Mouse (Mus musculus): ENCODE measurements around the gene Gm21854. TPM values are rescaled to one million over a fixed set of nuclear protein-coding genes. Genes with fewer than 3 reads are reported as not detected.
"Not testable (repeated sequence)": the region's sequence is repeated elsewhere in the genome, so short reads cannot be mapped to it uniquely, and the experiment has no call there.

The Gm21854 gene
- not detected in 2 replicates for polyA plus RNA-seq (2015; fragmentation: Nextera tagmentation; extraction: Ambion mirVana)

DNA sequence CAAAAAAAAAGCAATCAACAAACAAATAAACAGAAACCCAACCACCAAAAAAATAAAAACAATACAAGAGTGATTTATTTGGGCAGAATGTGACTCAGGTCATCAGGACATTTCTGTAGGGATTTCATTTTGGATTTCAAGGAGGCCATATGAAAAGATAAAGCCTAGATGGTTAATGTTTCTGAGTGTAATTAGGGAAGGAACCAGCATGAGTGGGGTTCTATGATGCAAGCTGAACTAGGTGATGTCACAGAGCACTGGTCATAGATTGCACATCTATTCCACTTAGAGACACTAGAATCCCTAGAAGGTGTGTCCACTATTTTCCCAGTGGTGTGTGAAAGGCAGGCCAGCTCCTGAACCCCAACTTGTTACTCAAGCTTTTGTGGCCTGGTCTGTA is at the start of gene Gm21854:
Gm21854 (plus strand) TSS at position 301 of the 400 bp plus-strand sequence.
- not testable (repeated sequence) for H3K4me2 ChIP-seq; H3K27me3 ChIP-seq; H3K27ac ChIP-seq; H3K9ac ChIP-seq; H3K36me3 ChIP-seq; H3K9me3 ChIP-seq (replicated peaks); H3K4me3 ChIP-seq (replicated peaks); ATAC-seq (replicated peaks; ENCODE audit: low FRiP score); H3K4me1 ChIP-seq

Other genes with a start within 250 kb of the Gm21854 start
- gene Gm20914, start 69.0 kb downstream of the Gm21854 start, polyA plus RNA-seq (2015; fragmentation: Nextera tagmentation; extraction: Ambion mirVana), result not detected in 2 replicates
- gene Gm28171, start 136.4 kb downstream of the Gm21854 start, polyA plus RNA-seq (2015; fragmentation: Nextera tagmentation; extraction: Ambion mirVana), result not detected in 2 replicates